Mouse (Mus musculus): ENCODE data around the gene Ddr2.

GRCm38 (mm10) chr1:169947654-169948053 is 162.9 kb downstream of the Ddr2 start:
- TF ChIP-seq CTCF (IDR thresholded peaks at IDR 0.05; ENCODE audit: low read depth), result peak; percentile 14; the same call in 1 of the 2 replicates
- TF ChIP-seq EP300 (IDR thresholded peaks at IDR 0.05; ENCODE audit: low read depth), result no peak

All from liver, postnatal 0 days (tissue).